Comparison of ENCODE assay signal across 19 mouse cellular contexts in genomic region chr5:150583181-150583580, GRCm38 (mm10). TPM values are rescaled to one million over a fixed set of nuclear protein-coding genes. Genes with fewer than 3 reads are reported as not detected.
DNase-seq lines count a peak whose midpoint lies in the region; ATAC-seq lines count a peak whose summit lies in the region.
"Had no signal": no experiment of that assay in that cellular context is flagged by ENCODE, and none has a peak within 500 bp of the region (broad histone marks: within the 10 kb centered on the region; RNA-seq: fewer than 3 reads in every experiment).

No protein-coding gene starts in this region.

- no peaks in the 10 kb centered on the region for H3K9me3 ChIP-seq in midbrain, embryonic 11.5 days (ENCODE audit: control insufficient read depth, low read length)
- no peaks in the 10 kb centered on the region for H3K9me3 ChIP-seq in midbrain, embryonic 16.5 days (replicated peaks; ENCODE audit: control insufficient read depth, low read length, poor library complexity, severe bottlenecking)
- H3K9me3 ChIP-seq in kidney, embryonic 15.5 days (replicated peaks), result no peaks in the 10 kb centered on the region
- H3K9me3 ChIP-seq: forebrain, embryonic 13.5 days; hindbrain, embryonic 12.5 days; limb, embryonic 13.5 days; liver, embryonic 15.5 days had no signal

- intact Hi-C loops in heart, postnatal 25 days (cut with DNase I), result no loop called here

- no peak overlapping the region for H3K4me3 ChIP-seq in midbrain, embryonic 11.5 days (ENCODE audit: low read depth, low read length)
- no peak overlapping the region for H3K4me3 ChIP-seq in midbrain, embryonic 16.5 days (ENCODE audit: low read depth, low read length)
- no peak overlapping the region for H3K4me3 ChIP-seq in brown adipose tissue, adult 24 weeks (ENCODE audit: insufficient read depth, low read depth, low read length)
- no peak overlapping the region for H3K4me3 ChIP-seq in macrophage (ENCODE audit: inconsistent target)
- H3K4me3 ChIP-seq in kidney, embryonic 15.5 days (replicated peaks), result no peak overlapping the region
- H3K4me3 ChIP-seq: forebrain, embryonic 13.5 days; hindbrain, embryonic 12.5 days; layer of hippocampus, adult 2 months; left cerebral cortex, adult 2 months; limb, embryonic 13.5 days; liver, embryonic 15.5 days had no signal

- H3K27me3 ChIP-seq in midbrain, embryonic 11.5 days (ENCODE audit: control insufficient read depth, insufficient read depth, low read length), result no peaks in the 10 kb centered on the region
- no peaks in the 10 kb centered on the region for H3K27me3 ChIP-seq in midbrain, embryonic 16.5 days (ENCODE audit: control insufficient read depth, insufficient read depth, low read depth, low read length)
- H3K27me3 ChIP-seq in kidney, embryonic 15.5 days, result no peaks in the 10 kb centered on the region
- H3K27me3 ChIP-seq: forebrain, embryonic 13.5 days; hindbrain, embryonic 12.5 days; limb, embryonic 13.5 days; liver, embryonic 15.5 days; Patski had no signal

- no peaks in the 10 kb centered on the region for H3K4me1 ChIP-seq in midbrain, embryonic 11.5 days (ENCODE audit: control insufficient read depth, insufficient read depth, low read length)
- no peaks in the 10 kb centered on the region for H3K4me1 ChIP-seq in midbrain, embryonic 16.5 days (ENCODE audit: control insufficient read depth, insufficient read depth, low read length)
- peaks cover 10% of the 10 kb centered on the region for H3K4me1 ChIP-seq in brown adipose tissue, adult 24 weeks (ENCODE audit: control insufficient read depth, insufficient read depth, insufficient read length, low read length)
- peaks cover 22% of the 10 kb centered on the region for H3K4me1 ChIP-seq in kidney, embryonic 15.5 days
- H3K4me1 ChIP-seq: forebrain, embryonic 13.5 days; hindbrain, embryonic 12.5 days had no signal

- no peak for ATAC-seq in midbrain, embryonic 11.5 days (ENCODE audit: low FRiP score)
- ATAC-seq in midbrain, embryonic 16.5 days, result no peak
- ATAC-seq in cerebellum, adult (ENCODE audit: insufficient number of reproducible peaks, low FRiP score, low TSS enrichment), result no peak
- no peak for ATAC-seq in kidney, embryonic 15.5 days (replicated peaks; ENCODE audit: low FRiP score)
- ATAC-seq: forebrain, embryonic 13.5 days had no signal

- no peak overlapping the region for H3K27ac ChIP-seq in midbrain, embryonic 11.5 days (ENCODE audit: low read depth, low read length)
- H3K27ac ChIP-seq in midbrain, embryonic 16.5 days (ENCODE audit: low read length), result no peak overlapping the region
- H3K27ac ChIP-seq in brown adipose tissue, adult 24 weeks (replicated peaks; ENCODE audit: low read depth, low read length), result peak overlapping the region; percentile 72
- 0 out of 2 replicates have a peak overlapping the region, but pooled peaks have one; percentile 8 for H3K27ac ChIP-seq in macrophage
- H3K27ac ChIP-seq in kidney, embryonic 15.5 days, result no peak overlapping the region
- H3K27ac ChIP-seq: forebrain, embryonic 13.5 days; hindbrain, embryonic 12.5 days; hindbrain, postnatal 0 days; layer of hippocampus, adult 2 months; left cerebral cortex, adult 2 months; limb, embryonic 13.5 days had no signal

- WGBS in midbrain, embryonic 11.5 days, result 87% methylated on average over 5 of the region's 5 CpGs
- WGBS in midbrain, embryonic 16.5 days, result 85% methylated on average over 5 of the region's 5 CpGs
- 94% methylated on average over 5 of the region's 5 CpGs for WGBS in macrophage (ENCODE audit: missing documents)
- WGBS in kidney, embryonic 15.5 days, result 81% methylated on average over 5 of the region's 5 CpGs

- no peak overlapping the region for H3K4me2 ChIP-seq in midbrain, embryonic 11.5 days
- no peak overlapping the region for H3K4me2 ChIP-seq in midbrain, embryonic 16.5 days (ENCODE audit: low read length)
- H3K4me2 ChIP-seq in kidney, embryonic 15.5 days, result no peak overlapping the region
- H3K4me2 ChIP-seq: forebrain, embryonic 13.5 days; hindbrain, embryonic 12.5 days; limb, embryonic 13.5 days; liver, embryonic 15.5 days had no signal

- peak; percentile 28 for DNase-seq in midbrain, embryonic 11.5 days (ENCODE audit: low spot score, missing footprints)
- no peak for DNase-seq in heart, postnatal 25 days (ENCODE audit: low spot score)
- DNase-seq: cerebellum, adult 8-10 months; gastrocnemius, postnatal 10 days; kidney, adult 11 months; thymus, postnatal 14 days had no signal

- no peaks in the 10 kb centered on the region for H3K36me3 ChIP-seq in midbrain, embryonic 11.5 days (ENCODE audit: control insufficient read depth, insufficient read depth, low read length)
- H3K36me3 ChIP-seq in midbrain, embryonic 16.5 days (ENCODE audit: control insufficient read depth, insufficient read depth, low read length), result no peaks in the 10 kb centered on the region
- H3K36me3 ChIP-seq in macrophage (ENCODE audit: inconsistent target), result no peaks in the 10 kb centered on the region
- no peaks in the 10 kb centered on the region for H3K36me3 ChIP-seq in kidney, embryonic 15.5 days
- H3K36me3 ChIP-seq: hindbrain, embryonic 12.5 days; limb, embryonic 13.5 days; liver, embryonic 15.5 days had no signal

- H3K79me2 ChIP-seq in macrophage (ENCODE audit: inconsistent target), result peaks cover 100% of the 10 kb centered on the region; the same call in 1 of the 2 replicates

- H3K9ac ChIP-seq in midbrain, embryonic 11.5 days (ENCODE audit: low read length), result no peak overlapping the region
- no peak overlapping the region for H3K9ac ChIP-seq in midbrain, embryonic 16.5 days (ENCODE audit: low read depth, low read length)
- H3K9ac ChIP-seq in kidney, embryonic 15.5 days, result no peak overlapping the region
- H3K9ac ChIP-seq: forebrain, embryonic 13.5 days; hindbrain, embryonic 12.5 days; limb, embryonic 13.5 days; liver, embryonic 15.5 days had no signal

RNA-seq across cellular contexts. Expression of gene N4bp2l1, which starts 13.8 kb away (rescaled TPM):
- 2.8 and 3.5 TPM in 2 replicates for polyA plus RNA-seq in midbrain, embryonic 11.5 days (2014; fragmentation: Nextera tagmentation; extraction: Ambion mirVana)
- 16.8 and 19.9 TPM in 2 replicates for polyA plus RNA-seq in midbrain, embryonic 16.5 days (2015; fragmentation: Nextera tagmentation; extraction: Ambion mirVana)
- 23.6 and 27.6 TPM in 2 replicates for polyA plus RNA-seq in brown adipose tissue, adult 24 weeks (2012; ENCODE audit: insufficient read depth, insufficient read length, missing spikeins)
- total RNA-seq in macrophage (2018; cell fraction: chromatin; rRNA removed), result 100 to 1,000 TPM in 17 of 26 experiments, 10 to 100 TPM in 9; 16.4 to 246 (median 171) TPM
- 10 to 100 TPM; 16.7 to 74.8 (median 51.4) TPM for total RNA-seq in macrophage (2018; cell fraction: cytosol; rRNA removed)
- 100 to 1,000 TPM in 17 of 26 experiments, 10 to 100 TPM in 9; 33.4 to 245 (median 128) TPM for total RNA-seq in macrophage (2018; cell fraction: nucleus; rRNA removed)
- 22.9 to 68.6 TPM (median 43.0 TPM) in 3 replicates for polyA plus RNA-seq in macrophage (2018)
- polyA plus RNA-seq in kidney, embryonic 15.5 days (2015; fragmentation: Nextera tagmentation; extraction: Ambion mirVana), result 4.5 and 5.9 TPM in 2 replicates
- total RNA-seq in heart, postnatal 25 days (2021), result 1 to 10 TPM; 3.1 TPM

Comparison
In these comparisons a context has a peak if more than half of its experiments do, and no peak if none do; other contexts are left out.
1. H3K27ac ChIP-seq: peak in brown adipose tissue, adult 24 weeks (single experiment) and macrophage (single experiment); none in midbrain, embryonic 11.5 days (single experiment), midbrain, embryonic 16.5 days (single experiment) and kidney, embryonic 15.5 days (single experiment).